Mouse (Mus musculus): ENCODE measurements at regions not wholly inside any gene's neighbourhood (a gene's known extent, or its start where the extent isn't known, plus 50 kb on each side); places are given as distances from the start of the nearest gene placed in this dataset.

GRCm38 (mm10) chr4:8382125-8382417 is 143.2 kb upstream of the Car8 start:
- ATAC-seq (ENCODE audit: insufficient read depth, low read depth) (no peak), DNase-seq (ENCODE audit: low spot score) (no peak)
- no peaks in the 10 kb centered on the region for H3K9me3 ChIP-seq (replicated peaks; ENCODE audit: control insufficient read depth, low read length)
- H3K9ac ChIP-seq (replicated peaks; ENCODE audit: low read depth, low read length): no peak overlapping the region
- H3K27me3 ChIP-seq (ENCODE audit: control insufficient read depth, insufficient read depth, low read length): no peaks in the 10 kb centered on the region
- H3K4me2 ChIP-seq (ENCODE audit: low read depth, low read length): no peak overlapping the region
- no peaks in the 10 kb centered on the region for H3K4me1 ChIP-seq (ENCODE audit: control insufficient read depth, insufficient read depth)
- whole genome bisulfite sequencing: 61% methylated on average over 3 of the region's 3 CpGs
- H3K27ac ChIP-seq (ENCODE audit: low read depth): no peak overlapping the region
- no peak overlapping the region for H3K4me3 ChIP-seq (ENCODE audit: low read depth, low read length)
- TF ChIP-seq CTCF (IDR thresholded peaks at IDR 0.05; ENCODE audit: low read depth): no peak
- no peak for TF ChIP-seq EP300 (IDR thresholded peaks at IDR 0.05; ENCODE audit: low read depth)
- no peaks in the 10 kb centered on the region for H3K36me3 ChIP-seq (replicated peaks; ENCODE audit: control insufficient read depth, insufficient read depth, low read length)

- no peak for DNase-seq (ENCODE audit: low spot score)
- no peak overlapping the region for H3K4me3 ChIP-seq (ENCODE audit: low read depth, low read length)
- ATAC-seq (ENCODE audit: insufficient read depth, low read depth): no peak
- H3K9ac ChIP-seq (replicated peaks; ENCODE audit: low read depth, low read length): no peak overlapping the region
- H3K27me3 ChIP-seq (ENCODE audit: control insufficient read depth, insufficient read depth, low read length): no peaks in the 10 kb centered on the region
- no peak for TF ChIP-seq CTCF (IDR thresholded peaks at IDR 0.05; ENCODE audit: low read depth)
- TF ChIP-seq EP300 (IDR thresholded peaks at IDR 0.05; ENCODE audit: low read depth): no peak
- H3K27ac ChIP-seq (ENCODE audit: low read depth): no peak overlapping the region
- H3K4me1 ChIP-seq (ENCODE audit: control insufficient read depth, insufficient read depth): no peaks in the 10 kb centered on the region
- H3K36me3 ChIP-seq (replicated peaks; ENCODE audit: control insufficient read depth, insufficient read depth, low read length): no peaks in the 10 kb centered on the region
- 43% methylated on average over 13 of the region's 13 CpGs for WGBS
- H3K9me3 ChIP-seq (replicated peaks; ENCODE audit: control insufficient read depth, low read length): no peaks in the 10 kb centered on the region
- H3K4me2 ChIP-seq (ENCODE audit: low read depth, low read length): no peak overlapping the region
Measured at GRCm38 (mm10) chr4:8381408-8382124, 142.7 kb upstream of the Car8 start.

GRCm38 (mm10) chr4:8380711-8381338 is 142.0 kb upstream of the Car8 start:
- no peaks in the 10 kb centered on the region for H3K36me3 ChIP-seq (replicated peaks; ENCODE audit: control insufficient read depth, insufficient read depth, low read length)
- peak overlapping the region; percentile 11; the same call in 1 of the 2 replicates for H3K4me2 ChIP-seq (ENCODE audit: low read depth, low read length)
- 33% methylated on average over 5 of the region's 5 CpGs for WGBS
- TF ChIP-seq CTCF (IDR thresholded peaks at IDR 0.05; ENCODE audit: low read depth) (peak; percentile 81), EP300 (IDR thresholded peaks at IDR 0.05; ENCODE audit: low read depth) (no peak)
- H3K9ac ChIP-seq (replicated peaks; ENCODE audit: low read depth, low read length): no peak overlapping the region
- no peaks in the 10 kb centered on the region for H3K9me3 ChIP-seq (replicated peaks; ENCODE audit: control insufficient read depth, low read length)
- H3K27me3 ChIP-seq (ENCODE audit: control insufficient read depth, insufficient read depth, low read length): no peaks in the 10 kb centered on the region
- no peak overlapping the region for H3K27ac ChIP-seq (ENCODE audit: low read depth)
- peak; percentile 76 for DNase-seq (ENCODE audit: low spot score)
- H3K4me3 ChIP-seq (ENCODE audit: low read depth, low read length): no peak overlapping the region
- no peaks in the 10 kb centered on the region for H3K4me1 ChIP-seq (ENCODE audit: control insufficient read depth, insufficient read depth)
- ATAC-seq (ENCODE audit: insufficient read depth, low read depth): peak; percentile 49; the same call in 1 of the 2 replicates

GRCm38 (mm10) chr4:8374737-8375489 is 136.1 kb upstream of the Car8 start:
- Histone ChIP-seq H3K36me3 (replicated peaks; ENCODE audit: control insufficient read depth, insufficient read depth, low read length) (no peaks in the 10 kb centered on the region), H3K9ac (replicated peaks; ENCODE audit: low read depth, low read length) (no peak overlapping the region), H3K27ac (ENCODE audit: low read depth) (no peak overlapping the region), H3K4me3 (ENCODE audit: low read depth, low read length) (no peak overlapping the region), H3K9me3 (replicated peaks; ENCODE audit: control insufficient read depth, low read length) (no peaks in the 10 kb centered on the region), H3K4me2 (ENCODE audit: low read depth, low read length) (no peak overlapping the region), H3K4me1 (ENCODE audit: control insufficient read depth, insufficient read depth) (peaks cover 4% of the 10 kb centered on the region), H3K27me3 (ENCODE audit: control insufficient read depth, insufficient read depth, low read length) (no peaks in the 10 kb centered on the region)
- WGBS: 80% methylated on average over 6 of the region's 6 CpGs
- ATAC-seq (ENCODE audit: insufficient read depth, low read depth) (no peak), DNase-seq (ENCODE audit: low spot score) (no peak)
- no peak for TF ChIP-seq CTCF (IDR thresholded peaks at IDR 0.05; ENCODE audit: low read depth)
- TF ChIP-seq EP300 (IDR thresholded peaks at IDR 0.05; ENCODE audit: low read depth): no peak

- no peaks in the 10 kb centered on the region for H3K36me3 ChIP-seq (replicated peaks; ENCODE audit: control insufficient read depth, insufficient read depth, low read length)
- no peak overlapping the region for H3K4me3 ChIP-seq (ENCODE audit: low read depth, low read length)
- ATAC-seq (ENCODE audit: insufficient read depth, low read depth) (no peak), DNase-seq (ENCODE audit: low spot score) (no peak)
- WGBS: 51% methylated on average over 3 of the region's 3 CpGs
- TF ChIP-seq EP300 (IDR thresholded peaks at IDR 0.05; ENCODE audit: low read depth) (no peak), CTCF (IDR thresholded peaks at IDR 0.05; ENCODE audit: low read depth) (no peak)
- no peak overlapping the region for H3K9ac ChIP-seq (replicated peaks; ENCODE audit: low read depth, low read length)
- H3K4me2 ChIP-seq (ENCODE audit: low read depth, low read length): no peak overlapping the region
- H3K4me1 ChIP-seq (ENCODE audit: control insufficient read depth, insufficient read depth): peaks cover 4% of the 10 kb centered on the region
- no peak overlapping the region for H3K27ac ChIP-seq (ENCODE audit: low read depth)
- H3K27me3 ChIP-seq (ENCODE audit: control insufficient read depth, insufficient read depth, low read length): no peaks in the 10 kb centered on the region
- H3K9me3 ChIP-seq (replicated peaks; ENCODE audit: control insufficient read depth, low read length): no peaks in the 10 kb centered on the region
Measured at GRCm38 (mm10) chr4:8374061-8374460, 135.2 kb upstream of the Car8 start.
